Mouse (Mus musculus) natural killer cell, adult 2 months (primary cell): ENCODE results near the gene Tmem52.
A peak's percentile ranks its signal among the peaks of the same experiment; 100 is the strongest.
"Not testable (repeated sequence)": the region's sequence is repeated elsewhere in the genome, so short reads cannot be mapped to it uniquely, and the experiment has no call there.

Experiments
- DNase-seq, 2 experiments: peaks; one replicate each; pipeline ENCODE4 v3.0.0; 2022; ENCODE audit warnings: low spot score in 2 of 2

The Tmem52 gene

DNA sequence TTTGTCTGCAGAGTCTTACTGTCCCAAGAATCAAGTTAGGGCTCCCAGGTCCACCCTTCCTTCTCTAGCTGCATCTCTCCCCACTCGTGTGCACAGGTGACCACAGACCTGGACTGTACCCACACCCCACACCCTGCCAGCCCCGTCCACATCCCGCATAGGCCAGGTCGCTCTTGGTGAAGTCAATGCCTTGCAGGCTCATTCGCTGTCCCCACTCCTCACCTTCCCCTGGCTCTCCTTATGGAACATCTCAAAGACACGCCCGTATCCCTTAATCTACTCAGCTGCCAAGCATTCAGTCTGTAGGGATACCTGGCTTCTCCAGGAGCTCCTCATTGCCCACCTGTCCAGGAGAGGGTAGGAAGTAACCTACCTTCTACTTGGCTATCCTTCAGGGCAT is 2.5 kb downstream of the Tmem52 start:
- no peak for DNase-seq

DNA sequence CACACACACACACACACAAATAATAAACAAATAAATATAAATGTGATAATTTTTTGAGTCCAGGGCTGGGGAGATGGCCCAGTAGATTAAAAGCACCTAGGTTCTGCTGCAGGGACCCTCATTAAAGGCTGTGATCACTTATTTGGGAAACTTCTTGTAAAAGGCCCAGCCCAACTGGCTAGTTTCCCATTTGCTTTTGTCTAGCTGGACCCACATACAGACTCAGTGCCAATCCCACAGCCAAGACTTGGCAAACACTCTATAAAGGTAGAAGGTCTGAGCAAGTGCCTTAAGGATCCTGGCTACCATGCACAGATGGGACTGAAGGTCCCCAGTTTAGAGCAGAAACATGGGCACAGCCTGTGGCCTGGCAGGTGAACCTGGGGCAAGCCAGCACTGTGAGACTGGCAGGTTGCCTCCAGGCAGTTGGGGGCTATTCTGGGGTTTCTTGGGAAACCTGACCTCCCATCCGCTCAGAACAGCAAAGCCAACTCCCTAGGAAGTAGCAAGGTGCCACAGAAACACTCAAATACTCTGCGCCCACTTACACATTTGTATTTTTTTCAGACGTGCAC is 3.9 kb downstream of the Tmem52 start:
- DNase-seq = no peak

DNA sequence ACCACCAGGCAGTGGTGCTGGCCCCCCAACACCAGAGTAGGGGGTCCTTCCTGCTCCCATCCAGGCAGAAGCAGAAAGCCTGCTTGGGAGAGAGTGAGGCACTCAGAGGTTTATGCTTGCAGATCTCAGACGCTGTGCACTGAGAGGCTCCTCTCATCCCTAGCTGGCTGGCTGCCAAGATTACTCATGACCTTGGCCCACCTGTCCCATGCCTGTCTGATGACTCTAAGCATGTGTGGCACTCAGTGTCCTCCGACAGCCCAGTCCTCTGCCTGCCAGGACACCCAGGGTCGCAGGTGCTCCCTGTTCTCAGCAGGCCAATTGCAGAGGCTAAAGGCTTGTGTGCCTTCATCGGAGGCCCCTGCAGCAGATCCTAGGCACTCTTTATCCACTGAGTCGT is 4.4 kb downstream of the Tmem52 start:
- no peak for DNase-seq

DNA sequence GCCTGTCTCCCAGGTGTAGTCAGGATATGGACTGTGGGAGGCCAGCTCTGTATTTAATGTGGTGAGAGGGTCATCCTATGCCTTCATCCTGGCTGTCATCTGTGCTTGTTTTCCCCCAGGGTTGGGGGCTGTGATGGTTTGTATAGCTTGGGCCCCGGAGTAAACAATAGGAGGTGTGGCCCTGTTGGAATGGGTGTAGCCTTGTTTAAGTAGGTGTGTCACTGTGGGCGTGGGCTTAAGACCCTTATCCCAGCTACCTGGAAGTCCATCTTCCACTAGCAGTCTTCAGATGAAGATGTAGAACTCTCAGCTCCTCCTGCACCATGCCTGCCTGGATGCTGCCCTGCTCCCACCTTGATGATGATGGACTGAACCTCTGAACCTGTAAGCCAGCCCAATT is 4.9 kb downstream of the Tmem52 start:
- DNase-seq = not testable (repeated sequence)

DNA sequence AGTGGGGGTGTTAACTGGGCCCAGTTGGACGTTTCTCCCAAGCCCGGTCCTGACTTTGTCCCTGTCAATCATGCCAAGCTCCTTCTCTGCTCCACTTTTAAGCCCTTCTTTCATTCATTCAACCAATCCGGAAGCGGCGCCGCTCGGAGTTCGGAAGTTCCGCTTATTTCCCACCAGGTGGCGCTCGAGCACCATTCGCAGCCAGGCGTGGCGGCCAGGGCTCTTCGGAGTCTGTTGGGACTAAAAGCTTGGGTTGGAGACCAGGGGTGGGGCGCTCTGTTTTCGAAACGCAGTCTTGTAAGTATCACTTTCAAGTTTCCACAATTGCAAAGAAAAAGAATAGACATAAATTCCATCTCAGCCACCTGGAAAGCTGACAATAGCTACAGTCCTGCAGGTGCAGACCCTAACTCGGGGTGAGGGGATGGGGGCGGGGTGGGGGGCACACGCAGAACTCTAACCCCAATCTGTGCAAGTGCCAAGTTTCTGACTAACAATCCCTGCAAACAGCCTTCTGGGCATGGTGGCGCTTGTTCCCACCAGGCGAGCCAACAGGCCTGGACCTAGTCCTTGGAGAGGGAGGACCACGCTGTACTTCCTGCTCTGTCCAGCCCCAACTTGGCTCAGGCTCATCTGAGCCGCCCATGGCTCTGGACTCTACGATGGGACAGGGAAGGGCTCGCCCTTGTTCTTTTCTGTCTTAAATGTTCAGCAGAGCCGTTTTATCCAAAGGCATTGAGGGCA is 12.6 kb downstream of the Tmem52 start:
- peak; percentile 77 to 84 for DNase-seq

DNA sequence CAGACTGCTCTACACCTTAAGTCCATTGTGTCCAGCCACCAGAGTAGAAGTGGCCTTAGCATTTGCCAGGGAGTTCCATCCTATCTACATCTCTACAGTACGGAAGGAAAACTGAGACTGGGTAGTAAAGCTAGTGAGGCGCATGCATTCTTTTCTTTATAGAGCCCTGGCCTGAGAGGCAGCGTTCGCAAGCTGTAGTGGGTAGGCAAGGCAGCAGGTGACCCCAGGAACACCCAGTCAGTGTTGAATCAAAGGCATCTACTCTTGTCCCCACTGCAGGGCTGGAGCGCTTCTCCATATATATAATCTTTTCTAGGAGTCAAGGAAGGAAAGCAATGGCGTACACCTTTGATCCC is 13.2 kb downstream of the Tmem52 start:
- DNase-seq = no peak

DNA sequence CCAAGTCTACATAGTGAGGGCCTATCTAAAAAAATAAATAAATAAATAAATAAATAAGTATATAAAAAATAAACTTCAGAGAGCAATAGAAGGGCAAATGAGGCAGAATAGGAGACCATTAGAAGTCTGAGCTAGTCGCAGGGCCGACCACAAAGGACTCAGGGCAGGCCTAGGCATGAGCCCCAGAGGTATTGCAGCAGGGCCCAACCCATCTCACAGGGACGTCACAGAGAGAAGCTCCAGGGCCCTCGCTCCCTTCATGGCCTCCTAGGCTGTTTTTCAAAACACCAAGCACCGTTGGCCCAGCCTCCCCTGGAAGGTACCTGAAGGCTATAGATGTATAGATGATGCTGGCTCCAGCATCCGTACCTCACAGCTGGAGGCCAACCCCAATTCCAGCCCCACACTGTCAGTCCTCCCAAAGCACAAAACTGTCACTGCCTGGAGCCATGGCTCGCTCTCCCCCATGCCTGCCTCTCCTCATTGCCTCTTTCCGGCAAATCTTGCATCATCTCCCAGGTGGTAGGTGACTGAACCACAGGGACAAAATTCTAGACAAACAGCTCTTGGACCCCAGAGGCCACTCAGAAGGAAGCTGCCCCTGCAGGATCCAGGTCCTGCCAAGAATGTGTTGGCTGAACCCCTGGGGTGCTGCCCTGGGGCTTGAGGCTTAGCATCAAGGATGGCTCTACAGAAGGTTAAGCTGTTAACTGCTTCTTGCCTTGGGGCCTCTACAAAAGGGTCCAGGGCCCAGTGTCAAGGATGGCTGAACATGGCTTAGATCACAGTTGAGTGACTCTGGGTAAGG is 14.0 kb downstream of the Tmem52 start:
- no peak for DNase-seq

DNA sequence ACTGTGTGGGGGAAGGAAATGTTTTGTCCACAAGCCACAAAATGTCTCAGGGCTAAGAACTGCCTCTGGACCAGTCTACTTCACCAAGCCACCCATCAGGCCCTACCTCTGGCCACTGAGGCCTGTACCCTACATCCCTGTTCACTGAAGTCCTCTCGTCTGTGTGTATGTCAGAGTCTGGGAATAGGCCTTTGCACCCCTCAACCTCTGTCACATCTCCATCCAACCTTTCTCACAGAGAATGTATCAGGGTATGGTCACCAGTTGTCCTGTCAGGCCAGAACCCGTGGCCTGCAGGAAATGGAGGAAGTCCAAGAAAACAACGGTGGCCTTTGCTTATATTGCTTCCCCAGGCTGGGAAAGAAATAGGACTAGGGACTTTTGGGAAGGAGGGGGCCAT is 16.6 kb downstream of the Tmem52 start:
- DNase-seq = no peak

DNA sequence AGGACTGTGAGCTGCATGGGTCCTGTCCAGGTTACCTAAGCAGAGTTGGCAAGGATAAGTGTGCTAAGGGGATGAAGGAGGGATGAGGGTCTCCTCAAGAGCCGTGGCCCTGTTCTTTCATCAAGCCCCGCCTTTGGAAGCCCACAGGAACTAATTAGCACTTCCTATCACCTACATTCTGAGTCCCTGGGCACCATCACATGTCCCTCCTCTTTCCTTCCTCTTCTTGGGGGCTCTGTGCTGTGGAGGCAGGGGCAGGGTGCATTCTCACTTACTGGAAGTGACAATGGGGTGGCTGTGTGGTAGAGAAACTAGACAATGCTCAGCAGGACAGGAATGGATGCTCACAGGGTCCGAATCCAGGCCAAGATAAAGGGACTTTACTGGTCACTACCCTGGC is 18.8 kb downstream of the Tmem52 start:
- no peak for DNase-seq

DNA sequence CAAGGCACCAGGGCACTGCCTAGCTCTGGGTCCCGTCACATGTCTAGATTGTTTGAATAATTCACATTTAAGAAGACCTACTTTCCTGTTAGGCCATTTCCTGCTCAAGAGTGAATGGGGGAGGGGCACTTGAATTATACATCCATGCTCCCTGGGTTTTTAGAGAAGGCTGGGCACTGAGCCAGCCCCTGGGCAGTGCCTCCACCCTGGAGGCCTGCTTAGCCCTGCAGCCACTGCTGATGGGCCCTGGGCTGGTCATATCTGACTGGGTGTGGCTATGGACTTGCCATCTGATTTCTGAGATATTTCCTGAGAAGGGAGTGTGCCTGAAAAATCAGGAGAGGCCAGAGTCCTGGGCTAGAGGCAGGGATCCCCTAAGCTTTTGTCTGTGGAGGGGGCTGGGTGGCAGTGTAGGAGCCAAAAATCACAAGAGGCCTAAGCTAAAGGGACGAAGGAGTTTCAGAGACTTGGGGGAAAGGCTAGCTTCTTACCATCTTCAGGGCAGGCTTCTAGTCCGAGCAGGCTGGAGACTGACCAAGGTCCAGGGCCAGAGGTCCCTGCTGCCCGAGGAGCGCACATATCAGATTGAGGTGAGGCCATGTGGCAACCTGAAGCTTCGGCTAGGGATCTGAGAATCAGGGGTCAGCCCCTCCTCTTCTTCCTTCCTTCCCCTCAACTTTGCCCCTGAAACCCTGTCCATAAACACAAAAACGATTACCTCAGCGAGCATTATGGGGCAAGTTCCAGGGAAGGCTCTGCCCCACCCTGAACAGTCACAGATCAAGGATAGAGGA is 19.5 kb downstream of the Tmem52 start:
- DNase-seq = no peak

DNA sequence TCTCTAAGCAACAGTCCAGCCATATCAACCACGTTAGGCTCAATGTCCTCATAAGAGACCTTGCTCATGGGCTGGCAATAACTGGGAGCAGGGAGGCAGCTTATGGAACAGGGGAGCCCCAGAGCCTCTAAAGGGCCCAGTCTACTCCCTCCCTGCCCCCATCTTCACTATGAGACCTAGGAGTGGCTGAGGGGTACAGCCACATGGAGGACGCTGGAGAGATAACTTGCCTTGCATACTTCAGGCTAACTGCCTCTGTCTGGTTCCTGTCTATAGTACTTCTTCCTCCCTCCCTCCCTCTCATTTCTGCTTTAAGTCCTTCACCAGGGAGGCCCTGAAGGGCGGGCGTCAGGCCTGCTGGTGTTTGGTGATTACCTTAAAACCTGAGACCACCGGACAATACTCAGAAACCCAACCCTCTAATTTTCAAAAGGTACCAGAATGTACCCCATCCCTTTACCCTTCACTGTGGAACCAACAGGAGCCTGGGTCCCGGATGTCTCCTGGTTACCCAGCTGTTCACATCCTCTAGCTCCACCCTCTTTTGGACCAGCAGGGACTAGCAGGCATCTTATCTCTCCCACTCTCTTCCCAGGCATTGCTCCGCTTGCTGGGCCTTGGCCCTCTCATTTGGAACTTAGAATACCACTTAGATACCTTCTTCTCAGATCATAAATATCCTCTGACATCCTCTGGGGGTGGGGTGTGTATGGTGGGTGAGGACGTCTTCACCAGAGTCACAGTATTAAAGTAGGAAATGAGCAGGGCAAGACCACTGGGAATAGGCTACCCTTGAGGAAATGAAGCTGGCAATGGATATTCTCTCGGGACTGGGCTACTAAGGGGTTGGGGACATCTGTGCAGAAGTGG is 20.4 kb downstream of the Tmem52 start:
- no peak for DNase-seq

DNA sequence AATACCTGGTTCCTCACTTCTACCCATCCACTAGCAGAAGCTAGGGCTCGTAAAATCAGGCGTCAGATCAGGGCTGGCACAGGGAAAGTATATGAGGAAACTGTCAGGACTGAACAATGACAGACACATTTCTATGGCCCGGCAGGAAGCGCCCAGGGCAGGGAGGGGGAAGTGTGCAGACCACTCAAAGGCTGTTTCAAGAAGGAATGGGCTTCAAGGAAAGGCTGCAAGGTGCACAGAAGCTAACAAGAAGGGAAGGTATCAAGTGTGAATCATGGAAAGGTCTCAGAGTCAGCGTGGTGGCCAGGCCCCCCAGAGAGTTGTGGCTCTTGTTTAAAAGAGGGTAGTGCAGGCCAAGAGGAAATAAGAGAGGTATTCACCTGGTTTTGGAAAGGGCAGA is 21.5 kb downstream of the Tmem52 start:
- no peak for DNase-seq

DNA sequence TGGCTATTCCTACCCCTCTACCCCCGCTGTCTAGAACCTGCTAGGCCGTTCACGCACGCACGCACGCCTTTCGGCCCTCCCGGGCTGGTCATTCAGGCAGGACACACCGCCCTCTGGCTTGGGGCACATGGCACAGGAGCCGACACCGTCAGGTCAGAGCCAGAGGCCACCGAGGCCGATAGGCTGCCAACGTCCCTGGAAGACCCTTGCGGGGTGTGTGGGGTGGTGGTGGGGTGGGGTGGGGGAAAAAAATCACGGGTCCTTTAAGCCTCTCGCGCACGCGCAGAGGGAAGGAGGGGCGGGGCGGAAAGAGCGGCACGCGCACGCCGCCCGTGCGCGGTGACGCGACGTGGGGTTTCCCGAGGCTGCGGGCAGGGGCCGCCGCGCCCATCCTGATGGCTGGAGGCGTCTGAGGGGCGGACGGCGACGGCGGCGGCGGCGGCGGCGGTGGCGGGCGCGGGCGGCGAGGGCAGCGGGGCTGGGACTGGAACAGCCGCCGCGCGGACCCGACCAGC is 22.1 kb downstream of the Tmem52 start, which contains the start of gene Gnb1:
Gene Gnb1 (plus strand): TSS at position 372 of the 515 bp plus-strand sequence.
- peak; percentile 92 to 95 for DNase-seq

DNA sequence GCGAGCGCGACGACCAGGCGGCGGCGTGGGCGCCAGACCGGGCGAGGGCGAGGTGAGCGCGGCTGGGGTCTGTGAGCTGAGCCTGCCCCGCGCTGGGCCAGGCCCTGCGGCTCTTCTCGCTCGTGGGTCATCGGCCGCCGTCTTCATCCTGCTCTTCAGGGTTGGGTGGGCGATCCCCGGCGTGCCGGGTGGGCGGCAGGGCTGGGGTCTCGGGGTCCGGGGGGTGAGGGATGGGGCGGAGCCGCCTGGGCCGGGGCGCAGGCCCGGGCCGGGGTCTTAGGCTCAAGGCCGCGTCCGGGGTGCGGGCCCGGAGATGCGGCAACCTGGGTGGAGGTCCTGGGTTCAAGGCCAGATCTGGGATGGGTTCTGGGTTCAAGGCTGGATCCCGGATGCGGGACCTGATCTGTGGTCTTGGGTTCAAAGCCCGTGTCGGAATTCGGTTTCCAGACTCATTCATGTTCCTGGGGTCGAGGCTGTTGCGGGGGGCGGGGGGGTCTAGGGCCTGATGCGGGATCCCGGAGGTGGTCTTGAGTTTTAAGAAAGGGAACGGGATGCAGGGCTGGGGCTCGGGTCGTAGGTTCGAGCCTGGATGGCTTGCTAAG is 22.7 kb downstream of the Tmem52 start:
- peak; percentile 14 to 28 for DNase-seq

DNA sequence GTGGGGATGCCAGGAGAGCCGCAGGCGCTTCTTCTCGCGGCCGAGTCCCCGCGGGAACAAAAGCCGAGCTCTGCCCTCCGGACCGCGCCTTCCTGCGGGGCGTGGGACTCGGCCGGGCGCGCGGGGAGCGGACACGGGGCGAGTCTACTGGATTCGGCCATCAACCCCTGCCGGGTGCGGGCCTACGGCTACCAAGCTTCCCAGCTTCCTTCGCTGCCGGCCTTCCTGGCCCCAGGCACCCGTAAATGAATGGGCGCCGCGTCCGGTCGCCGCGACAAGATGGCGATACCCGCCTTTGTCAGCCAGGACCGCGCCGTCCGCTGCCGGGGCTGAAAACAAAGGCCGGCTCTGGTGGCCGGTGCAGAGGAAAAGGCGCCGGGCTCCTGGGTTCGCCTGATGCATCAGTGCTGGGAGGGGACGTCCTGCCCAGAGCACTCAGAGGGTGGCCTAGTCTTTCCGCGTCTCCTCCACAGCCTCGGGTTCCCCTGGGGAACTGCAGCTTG is 23.3 kb downstream of the Tmem52 start:
- peak; percentile 39 to 40 for DNase-seq

DNA sequence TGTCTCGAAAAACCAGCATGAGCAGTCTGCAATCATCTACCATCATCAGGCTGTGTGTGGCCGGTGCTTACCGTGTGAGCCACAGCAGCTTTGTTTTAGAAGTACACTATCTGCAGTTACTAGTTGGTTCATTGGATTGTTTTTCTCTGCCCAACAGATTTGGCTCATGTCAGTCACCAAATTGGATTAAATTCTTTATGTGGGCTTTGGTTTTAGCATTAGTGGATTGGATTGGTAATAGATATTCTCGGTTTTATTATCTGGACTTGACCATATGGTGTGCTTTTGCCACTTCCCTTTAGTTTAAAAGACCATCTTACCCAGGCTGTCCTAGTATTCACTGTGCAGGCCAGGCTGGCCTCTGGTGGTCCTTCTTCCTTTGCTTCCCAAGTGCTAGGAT is 26.0 kb downstream of the Tmem52 start:
- no peak for DNase-seq

DNA sequence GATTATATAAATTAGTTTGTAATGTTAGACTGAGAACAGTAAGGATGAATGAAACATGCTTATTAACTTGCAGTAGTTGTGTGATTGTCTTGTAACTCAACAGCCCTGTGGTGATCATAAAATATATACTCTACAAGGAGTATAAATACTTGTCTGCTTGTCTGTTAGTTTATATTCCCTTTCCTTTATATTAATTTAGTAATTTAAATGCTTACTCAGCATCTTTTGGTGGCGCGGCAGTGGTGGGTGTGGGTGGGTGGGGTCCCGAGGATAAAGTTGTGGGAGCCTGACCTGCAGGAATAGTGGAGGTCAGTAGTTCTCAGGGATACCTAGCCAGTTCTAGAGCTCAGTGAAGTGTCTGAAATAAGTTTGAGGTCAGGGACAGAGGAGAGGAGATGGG is 29.0 kb downstream of the Tmem52 start:
- DNase-seq = no peak

DNA sequence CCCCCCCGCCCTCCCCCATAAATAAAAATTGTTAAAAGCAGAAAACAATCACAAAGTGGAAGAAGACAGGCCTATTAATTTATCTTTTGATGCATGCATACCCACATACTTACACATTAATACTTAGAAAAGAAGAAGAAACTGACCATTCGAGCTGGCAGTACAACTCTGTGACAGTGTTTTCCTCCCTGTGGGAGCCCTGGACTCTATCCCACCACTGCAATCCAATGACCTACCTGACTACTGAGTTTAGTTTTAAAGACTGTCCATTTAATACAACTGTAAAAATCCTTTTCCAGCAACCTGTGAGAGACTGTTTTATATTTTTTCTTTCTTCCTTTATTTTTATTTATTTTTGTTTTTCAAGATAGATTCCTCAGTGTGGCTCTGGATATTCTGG is 32.2 kb downstream of the Tmem52 start:
- DNase-seq = no peak

DNA sequence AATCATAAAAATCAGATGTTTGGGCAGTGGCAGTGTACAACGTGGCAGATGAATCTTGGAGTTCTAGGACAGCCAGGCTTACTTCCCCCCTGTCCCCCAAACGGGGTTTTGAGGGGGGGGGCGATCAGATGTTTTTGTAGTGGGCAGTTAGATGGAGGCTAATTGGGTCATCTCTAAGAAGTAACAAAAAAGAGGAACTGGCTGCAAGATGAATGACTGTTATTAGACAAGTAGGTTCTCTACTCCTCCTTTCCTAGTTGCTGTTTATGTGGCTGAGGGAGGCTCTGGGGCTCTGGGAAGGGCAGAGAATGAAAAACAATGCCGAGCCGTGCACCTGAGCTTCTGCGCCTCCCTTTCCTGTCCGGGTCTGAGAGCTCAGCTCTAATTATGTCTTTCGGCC is 36.2 kb downstream of the Tmem52 start:
- DNase-seq = no peak

DNA sequence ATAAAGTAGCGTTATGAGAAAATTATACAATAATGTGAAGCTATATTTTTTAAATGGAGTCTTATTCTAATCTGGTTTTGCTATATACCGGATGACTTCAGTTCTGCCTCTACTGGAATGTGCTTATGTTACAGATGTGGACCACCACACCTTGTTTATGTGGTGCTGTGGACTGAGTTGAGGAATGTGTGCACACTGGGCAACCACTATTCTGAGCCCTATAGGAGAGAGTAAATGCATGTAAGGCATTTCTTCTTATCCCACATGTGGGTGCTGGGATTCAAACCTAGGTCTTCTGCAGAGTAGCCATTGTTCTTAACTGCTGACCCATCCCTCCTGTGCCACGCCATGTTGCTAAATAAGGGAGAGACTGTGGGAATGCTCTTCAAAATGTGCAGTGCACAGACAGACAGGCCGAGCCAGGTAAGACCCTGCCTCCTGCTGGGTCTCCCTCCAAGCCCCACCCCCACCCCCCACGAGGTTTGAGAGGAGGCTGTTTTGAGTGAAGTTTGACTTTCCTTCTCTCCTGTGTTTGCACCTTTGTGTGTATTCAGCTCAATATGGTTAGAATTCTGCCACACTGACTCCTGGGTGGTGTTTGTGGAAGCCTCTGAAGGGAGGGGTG is 36.9 kb downstream of the Tmem52 start:
- no peak for DNase-seq
